Mouse (Mus musculus): ENCODE measurements around the gene Sap30. TPM values are rescaled to one million over a fixed set of nuclear protein-coding genes. Genes with fewer than 3 reads are reported as not detected.
A peak's percentile ranks its signal among the peaks of the same experiment; 100 is the strongest.

Gene Sap30
- total RNA-seq, 2 experiments from 2014 or later = 18.0 to 89.2 TPM

- peak; percentile 86 for ATAC-seq (replicated peaks; ENCODE audit: low FRiP score, low TSS enrichment, poor library complexity, severe bottlenecking)
Observed at GRCm38 (mm10) chr8:57503641-57504040, 16.0 kb upstream of the Sap30 start.

DNA sequence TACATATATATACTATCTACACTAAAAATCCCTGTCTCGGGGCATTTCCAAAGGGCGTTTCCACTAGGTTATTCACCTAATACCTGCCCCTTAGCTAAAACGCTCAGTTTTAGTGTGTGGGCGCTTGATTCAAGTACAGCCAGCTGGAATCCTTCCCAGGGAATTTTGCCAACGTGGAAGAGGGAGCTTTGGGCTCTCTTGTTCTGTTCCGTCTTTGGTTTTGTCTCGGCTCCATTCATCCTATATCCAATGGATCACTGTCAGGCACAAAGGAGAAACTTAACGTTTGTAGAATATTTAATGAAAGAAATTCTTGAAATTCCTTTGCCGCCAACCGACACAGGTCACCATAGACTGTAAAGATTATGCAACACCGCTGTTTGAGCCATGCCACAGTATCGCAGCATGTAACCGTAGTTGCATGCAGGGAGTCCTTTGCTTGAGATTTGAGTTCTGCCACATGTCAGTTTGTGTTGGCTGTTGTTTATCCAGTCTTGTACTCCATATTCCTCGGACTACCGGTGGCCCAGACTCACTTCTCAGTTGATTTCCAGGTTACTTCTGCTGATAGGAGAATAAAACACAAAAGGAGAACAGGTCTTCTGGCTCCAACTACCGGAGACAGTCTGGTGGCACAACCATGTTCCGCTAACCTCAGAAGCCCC lies 11.3 kb upstream of the Sap30 start:
- no peak for ATAC-seq (replicated peaks; ENCODE audit: low FRiP score, low TSS enrichment, poor library complexity, severe bottlenecking)

DNA sequence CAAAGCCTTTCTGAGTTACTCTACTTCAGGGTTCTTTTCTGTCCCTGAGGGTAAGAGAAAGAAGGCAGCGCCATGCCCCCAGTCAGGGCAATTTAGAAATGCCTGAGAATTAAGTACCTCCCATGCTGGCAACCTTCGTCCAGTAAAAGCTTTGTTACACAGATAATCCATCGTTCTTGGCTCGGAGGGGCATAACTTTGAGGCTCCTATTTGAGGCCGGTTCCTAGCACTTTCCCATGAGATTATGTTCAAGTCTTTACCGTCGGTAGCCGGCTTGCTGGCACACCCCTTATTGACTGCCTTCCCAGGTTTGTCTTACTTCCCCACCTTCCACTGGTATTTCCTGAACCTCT lies 10.8 kb upstream of the Sap30 start:
- no peak for ATAC-seq (replicated peaks; ENCODE audit: low FRiP score, low TSS enrichment, poor library complexity, severe bottlenecking)

- ATAC-seq (replicated peaks; ENCODE audit: low FRiP score, low TSS enrichment, poor library complexity, severe bottlenecking) = peak; percentile 59
Observed at GRCm38 (mm10) chr8:57491873-57492272, 4.2 kb upstream of the Sap30 start.

DNA sequence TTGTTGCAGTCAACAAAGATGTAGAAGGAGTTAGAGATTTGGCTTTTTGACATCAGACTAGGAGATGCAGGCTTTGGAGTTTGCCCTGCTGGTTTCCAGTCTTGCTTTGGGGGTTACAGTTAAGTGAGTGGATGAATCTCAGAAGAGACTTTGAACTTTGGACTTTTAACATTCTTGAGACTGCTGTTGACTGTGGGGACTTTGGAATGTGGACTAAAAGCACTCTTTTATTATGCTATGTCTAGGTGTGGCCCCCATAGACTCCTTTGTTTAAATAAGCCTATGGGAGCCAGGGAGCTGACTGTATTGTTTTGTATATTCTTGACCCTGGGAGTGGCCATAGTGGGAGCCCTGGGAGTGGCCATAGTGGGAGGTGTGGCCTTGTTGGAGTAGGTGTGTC lies 2.2 kb upstream of the Sap30 start:
- ATAC-seq (replicated peaks; ENCODE audit: low FRiP score, low TSS enrichment, poor library complexity, severe bottlenecking) = no peak

GRCm38 (mm10) chr8:57489366-57489765 lies 1.7 kb upstream of the Sap30 start:
- no peak for ATAC-seq (replicated peaks; ENCODE audit: low FRiP score, low TSS enrichment, poor library complexity, severe bottlenecking)

DNA sequence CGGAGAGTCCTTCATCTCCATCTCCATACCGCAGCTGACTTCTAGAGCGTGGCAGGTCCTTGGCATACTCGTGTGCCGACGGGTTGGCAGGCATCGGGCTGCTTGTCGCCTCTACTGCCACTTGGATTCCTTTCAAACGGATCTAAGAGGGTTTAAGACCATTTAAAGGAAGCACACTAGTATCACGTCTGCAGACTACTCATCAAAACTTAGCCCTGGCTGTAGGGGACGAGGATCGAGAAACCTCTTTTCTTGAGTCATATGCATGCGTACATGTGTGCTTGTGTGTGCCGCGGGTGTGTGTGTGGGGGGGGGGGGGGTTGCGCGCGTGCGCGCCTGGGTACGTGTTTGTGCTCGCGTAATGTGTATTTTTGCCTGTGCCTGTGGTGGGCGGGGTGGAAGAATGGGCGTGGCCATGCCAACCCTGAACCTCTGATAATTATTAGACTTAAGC lies 679 bp upstream of the Sap30 start:
- peak; percentile 56 for ATAC-seq (replicated peaks; ENCODE audit: low FRiP score, low TSS enrichment, poor library complexity, severe bottlenecking)

DNA sequence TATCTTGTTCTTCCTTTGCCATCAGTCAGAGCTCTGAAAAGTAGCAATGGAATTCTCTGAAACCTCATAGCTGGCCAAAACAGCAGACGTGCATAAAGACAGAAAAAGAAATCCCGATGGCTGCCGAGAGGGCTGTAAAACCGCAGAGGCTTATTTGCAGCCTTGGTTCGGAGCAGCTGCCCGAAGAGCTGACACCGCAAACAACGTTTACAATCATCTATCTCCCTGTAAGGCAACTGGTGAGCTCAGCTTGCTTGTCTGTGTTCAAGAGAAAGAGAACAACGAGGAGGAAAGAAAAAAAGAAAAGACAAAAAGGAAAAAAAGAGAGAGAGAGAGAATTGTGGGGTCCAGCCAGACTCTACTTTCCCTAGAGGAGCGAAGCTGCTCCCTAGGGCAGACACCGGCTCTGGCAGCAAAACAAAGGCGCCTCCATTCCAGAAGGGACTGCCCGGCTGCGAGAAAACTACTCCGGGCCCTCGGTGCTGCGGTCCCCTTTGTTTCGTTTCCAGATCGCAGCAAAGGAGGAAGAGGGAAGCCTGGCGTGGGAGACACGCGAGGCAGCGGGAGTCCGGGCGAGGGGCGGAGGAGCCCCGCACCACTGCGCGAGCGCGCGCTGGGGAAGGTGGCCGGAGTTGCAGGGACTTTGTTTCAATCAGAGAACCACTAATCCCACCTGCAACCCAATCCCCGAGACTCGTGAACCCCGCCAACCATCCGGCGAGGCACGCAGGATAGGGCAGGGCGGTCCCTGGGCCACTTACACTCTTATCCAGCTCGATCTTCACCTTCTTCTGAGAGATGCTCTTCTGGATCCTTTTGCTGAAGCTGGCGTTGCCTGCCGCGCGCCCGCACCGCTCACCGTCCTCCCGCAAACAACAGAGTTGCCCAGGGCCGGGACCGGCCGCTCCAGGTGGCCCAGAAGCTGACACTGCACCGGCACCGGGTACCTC lies 894 bp downstream of the Sap30 start:
- ATAC-seq (replicated peaks; ENCODE audit: low FRiP score, low TSS enrichment, poor library complexity, severe bottlenecking) = peak; percentile 11; the same call in 1 of the 2 replicates

DNA sequence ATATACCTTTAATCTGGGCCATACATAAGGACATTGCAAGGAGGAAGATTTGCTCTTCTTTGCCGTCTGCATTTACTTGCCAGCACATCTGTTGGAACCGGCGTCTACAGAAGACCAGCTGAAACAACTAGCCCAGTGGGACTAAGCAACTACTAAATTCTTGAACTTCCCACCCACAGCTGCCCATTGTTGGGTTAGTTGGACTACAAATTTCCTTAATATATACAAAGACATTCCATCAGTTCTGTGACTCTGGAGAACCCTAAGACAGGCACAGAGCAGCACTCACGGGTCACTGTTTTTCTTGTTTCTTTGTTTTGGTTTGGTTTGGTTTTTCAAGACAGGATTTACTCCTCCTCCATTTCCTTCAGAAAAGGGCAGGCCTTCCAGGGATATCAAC lies 7.1 kb downstream of the Sap30 start:
- ATAC-seq (replicated peaks; ENCODE audit: low FRiP score, low TSS enrichment, poor library complexity, severe bottlenecking) = no peak

GRCm38 (mm10) chr8:57479700-57480099 lies 8.0 kb downstream of the Sap30 start:
- no peak for ATAC-seq (replicated peaks; ENCODE audit: low FRiP score, low TSS enrichment, poor library complexity, severe bottlenecking)

DNA sequence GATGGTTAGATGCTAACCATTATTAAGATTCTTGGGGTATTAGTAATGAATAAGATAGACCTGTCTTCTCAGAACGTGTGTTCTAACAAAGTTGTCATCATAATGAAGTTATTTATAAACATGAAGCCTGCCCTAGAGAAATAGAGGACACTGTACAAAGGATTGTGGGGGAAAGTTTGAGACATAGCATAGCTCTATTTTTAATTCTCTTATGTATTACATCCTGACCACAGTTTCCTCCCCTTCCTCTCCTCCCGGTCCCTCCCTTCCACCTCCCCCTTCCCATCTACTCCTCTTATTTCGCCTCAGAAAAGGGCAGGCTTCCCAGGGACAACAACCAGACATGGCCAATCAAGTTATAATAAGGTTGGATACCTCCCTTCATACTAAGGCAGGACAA lies 9.3 kb downstream of the Sap30 start:
- ATAC-seq (replicated peaks; ENCODE audit: low FRiP score, low TSS enrichment, poor library complexity, severe bottlenecking) = no peak

DNA sequence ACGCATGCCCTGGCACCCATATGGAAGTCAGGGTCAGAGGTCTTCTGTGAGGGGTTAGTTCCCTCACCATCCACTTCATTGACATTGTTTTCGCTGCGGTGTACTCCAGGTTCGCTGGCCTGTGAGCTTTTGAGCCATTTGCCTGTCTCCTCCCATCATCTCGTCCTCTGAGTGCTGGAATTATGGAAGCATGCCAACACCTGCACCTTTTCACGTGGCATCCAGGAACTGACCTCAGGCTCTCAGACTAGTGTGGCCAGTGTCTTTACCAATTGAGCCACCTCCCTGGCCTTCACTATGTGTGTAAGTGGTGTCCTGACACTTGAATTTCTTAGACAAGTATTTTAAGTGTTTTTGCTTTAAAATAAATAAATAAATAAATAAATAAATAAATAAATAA lies 13.9 kb downstream of the Sap30 start:
- no peak for ATAC-seq (replicated peaks; ENCODE audit: low FRiP score, low TSS enrichment, poor library complexity, severe bottlenecking)

DNA sequence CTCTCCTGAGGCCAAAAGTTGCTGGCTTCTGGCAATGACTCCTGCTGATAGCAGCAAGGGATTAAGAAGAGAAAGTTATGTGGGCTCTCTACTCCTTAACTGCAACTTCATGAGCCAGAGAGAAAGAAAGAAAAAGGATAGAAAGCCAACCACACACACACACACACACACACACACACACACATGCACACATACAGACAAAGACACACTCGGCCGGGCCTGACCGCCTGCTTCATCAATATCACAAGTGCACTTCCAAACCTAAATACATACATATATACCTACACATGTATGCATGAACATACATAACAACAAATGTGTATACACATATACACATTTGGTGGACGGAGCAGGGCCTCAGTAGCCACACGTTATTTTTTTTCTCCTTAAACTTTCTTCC lies 16.8 kb downstream of the Sap30 start:
- no peak for ATAC-seq (replicated peaks; ENCODE audit: low FRiP score, low TSS enrichment, poor library complexity, severe bottlenecking)

DNA sequence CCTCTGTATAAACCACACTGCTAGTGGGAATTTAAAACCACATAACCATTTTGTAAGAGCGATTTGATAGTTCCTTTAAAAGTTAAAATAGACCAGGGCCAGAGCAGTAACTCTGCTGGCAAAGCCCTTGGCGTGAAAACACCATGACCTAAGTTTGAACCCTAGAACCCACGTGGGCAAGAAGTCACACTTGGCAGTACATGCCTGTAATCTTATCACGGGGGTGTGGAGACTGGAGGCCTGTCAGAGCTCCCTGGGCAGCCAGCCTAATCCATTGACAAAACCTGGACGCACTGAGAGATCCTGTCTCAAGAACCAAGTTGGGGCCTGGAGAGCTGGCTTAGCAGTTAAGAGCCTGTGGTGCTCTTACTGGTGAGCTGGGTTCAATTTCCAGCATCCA lies 19.0 kb downstream of the Sap30 start:
- ATAC-seq (replicated peaks; ENCODE audit: low FRiP score, low TSS enrichment, poor library complexity, severe bottlenecking) = peak; percentile 94

DNA sequence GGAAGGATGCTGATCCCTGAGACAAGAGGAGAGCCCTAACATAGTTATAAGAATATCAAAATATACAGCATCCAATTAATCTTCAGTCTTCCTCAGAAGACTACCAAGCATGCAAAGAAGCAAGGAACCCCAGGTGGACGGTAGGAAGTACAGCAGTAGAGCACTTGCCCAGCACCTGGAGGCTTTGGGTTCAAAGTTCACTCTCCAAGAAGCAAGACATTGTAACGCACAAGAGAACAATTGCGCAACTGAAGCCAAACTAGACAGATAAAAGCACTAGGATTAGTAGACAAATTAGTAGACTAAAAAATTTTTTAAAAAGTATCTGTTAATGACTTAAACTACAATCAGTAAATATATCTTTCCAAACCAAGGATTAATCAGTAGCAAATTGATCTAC lies 23.9 kb downstream of the Sap30 start:
- ATAC-seq (replicated peaks; ENCODE audit: low FRiP score, low TSS enrichment, poor library complexity, severe bottlenecking) = no peak

DNA sequence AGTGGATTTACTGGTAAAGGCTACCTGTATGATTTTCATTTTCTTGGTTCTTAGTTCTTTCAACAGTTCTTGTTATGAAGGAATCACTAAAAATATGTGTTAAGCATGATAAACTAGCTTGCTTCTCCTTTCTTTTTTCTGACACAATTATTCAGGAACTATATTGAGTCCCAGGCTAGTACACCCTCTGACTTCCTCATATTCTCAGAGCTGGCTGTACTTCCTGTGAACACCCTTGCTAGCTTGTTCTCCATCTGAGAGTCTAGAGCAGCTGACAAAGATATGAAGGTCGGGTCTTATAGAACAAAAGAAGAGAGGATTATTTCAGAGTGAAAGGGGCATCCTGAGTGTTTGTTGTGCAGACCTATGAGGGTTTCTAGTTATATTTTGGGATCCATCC lies 24.8 kb downstream of the Sap30 start:
- ATAC-seq (replicated peaks; ENCODE audit: low FRiP score, low TSS enrichment, poor library complexity, severe bottlenecking) = no peak

DNA sequence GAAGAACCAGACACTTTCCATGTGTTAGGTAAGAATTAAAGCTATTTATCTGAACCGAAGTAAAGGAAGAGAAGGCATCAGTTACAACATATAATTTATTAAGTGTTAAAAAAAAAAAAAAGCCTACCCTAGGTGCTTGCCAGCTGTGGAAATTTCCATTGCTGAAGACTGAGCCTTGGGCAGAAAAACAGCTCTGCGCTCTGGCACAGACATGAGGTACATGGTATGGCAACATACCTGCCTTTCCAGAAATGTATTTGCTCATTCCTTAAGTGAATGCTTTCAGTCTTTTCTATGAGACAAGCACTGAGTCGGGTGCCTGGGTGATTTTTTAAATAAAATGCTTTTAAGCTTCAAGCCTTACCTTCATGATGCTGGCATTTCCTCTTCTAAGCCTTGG lies 29.7 kb downstream of the Sap30 start:
- ATAC-seq (replicated peaks; ENCODE audit: low FRiP score, low TSS enrichment, poor library complexity, severe bottlenecking) = no peak

- ATAC-seq (replicated peaks; ENCODE audit: low FRiP score, low TSS enrichment, poor library complexity, severe bottlenecking) = no peak
Observed at GRCm38 (mm10) chr8:57457152-57457551, 30.5 kb downstream of the Sap30 start.

DNA sequence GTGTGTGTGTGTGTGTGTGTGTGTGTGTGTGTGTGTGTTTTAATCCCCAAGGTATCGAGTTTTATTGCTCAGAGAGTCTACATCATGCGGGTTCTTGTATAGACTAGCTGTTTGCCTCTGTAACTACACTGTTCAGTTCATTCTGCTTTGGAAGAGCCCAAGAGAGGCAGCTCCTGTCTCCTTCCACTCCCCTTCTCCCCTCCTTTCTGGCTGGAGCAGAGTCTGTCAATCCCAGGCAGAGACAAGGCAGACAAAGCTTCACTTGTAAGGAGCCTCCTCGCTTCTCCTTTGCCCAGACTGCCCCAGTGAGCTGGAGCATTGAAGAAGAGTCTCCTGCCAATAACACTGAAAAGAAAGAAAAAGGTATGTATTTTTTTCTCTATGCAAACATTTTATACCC lies 31.9 kb downstream of the Sap30 start, which contains the start of gene Scrg1:
TSS of gene Scrg1 (plus strand) at position 159 of the 400 bp plus-strand sequence.
- no peak for ATAC-seq (replicated peaks; ENCODE audit: low FRiP score, low TSS enrichment, poor library complexity, severe bottlenecking)

- ATAC-seq (replicated peaks; ENCODE audit: low FRiP score, low TSS enrichment, poor library complexity, severe bottlenecking) = no peak
Observed at GRCm38 (mm10) chr8:57453361-57453760, 34.3 kb downstream of the Sap30 start.

DNA sequence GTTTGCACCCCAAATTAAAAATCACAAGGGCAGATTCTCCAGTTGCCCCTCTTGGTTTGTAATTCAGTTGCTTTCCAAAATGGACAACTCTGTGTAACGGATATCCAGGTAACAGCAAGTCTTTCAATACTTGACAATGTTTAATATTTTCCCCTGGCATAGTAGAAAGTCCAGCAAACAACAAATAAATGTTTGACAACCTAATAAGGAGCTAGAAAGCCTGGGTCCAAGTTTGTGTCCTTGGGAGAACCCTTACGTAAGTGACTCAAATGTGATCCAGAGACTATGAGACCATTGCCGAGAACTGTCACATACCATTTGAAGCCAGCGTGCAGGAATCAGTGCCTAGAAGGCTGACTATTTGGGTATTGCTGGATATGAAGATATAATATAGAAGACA lies 35.8 kb downstream of the Sap30 start:
- no peak for ATAC-seq (replicated peaks; ENCODE audit: low FRiP score, low TSS enrichment, poor library complexity, severe bottlenecking)
